Mouse (Mus musculus): ENCODE results near the gene Ptpn11.

Gene Ptpn11

DNA sequence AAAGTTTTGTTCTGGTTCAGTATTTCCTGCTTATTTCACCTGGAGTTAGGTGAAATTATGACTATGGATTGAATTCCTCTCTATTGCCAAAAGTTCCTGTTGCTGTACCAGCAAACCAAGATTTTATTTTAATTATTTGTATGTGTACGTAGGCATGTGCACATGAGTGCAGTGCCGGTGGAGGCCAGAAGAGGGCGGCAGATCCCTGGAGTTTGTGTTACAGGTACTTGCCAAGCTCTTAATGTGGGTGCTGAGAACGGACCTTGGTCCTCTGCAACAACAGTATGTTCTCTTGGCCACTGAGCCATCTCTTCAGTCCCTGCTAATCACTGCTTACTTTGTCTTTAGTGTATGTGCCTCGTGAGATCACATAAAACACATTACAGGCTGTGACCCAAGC, 109.4 kb downstream of the Ptpn11 start:
- no peak for DNase-seq
